Mouse (Mus musculus) kidney, adult 8-10 months (tissue): ENCODE measurements around the gene Dapk2.
A peak's percentile ranks its signal among the peaks of the same experiment; 100 is the strongest.

ENCODE experiments used
- DNase-seq, 2 experiments: peaks; one replicate each; pipeline ENCODE4 v3.0.0; 2022

Dapk2 gene

GRCm38 (mm10) chr9:66157958-66158830 lies at the start of gene Dapk2:
Gene Dapk2, plus strand, starts transcription at chr9:66158223.
- peak; percentile 86 to 89 for DNase-seq

- DNase-seq: peak; percentile 56 to 65
Observed at GRCm38 (mm10) chr9:66109574-66109973, 48.4 kb upstream of the Dapk2 start.

- peak in 1 of 2 experiments; percentile 33 for DNase-seq
Observed at GRCm38 (mm10) chr9:66110126-66110525, 47.9 kb upstream of the Dapk2 start.

DNA sequence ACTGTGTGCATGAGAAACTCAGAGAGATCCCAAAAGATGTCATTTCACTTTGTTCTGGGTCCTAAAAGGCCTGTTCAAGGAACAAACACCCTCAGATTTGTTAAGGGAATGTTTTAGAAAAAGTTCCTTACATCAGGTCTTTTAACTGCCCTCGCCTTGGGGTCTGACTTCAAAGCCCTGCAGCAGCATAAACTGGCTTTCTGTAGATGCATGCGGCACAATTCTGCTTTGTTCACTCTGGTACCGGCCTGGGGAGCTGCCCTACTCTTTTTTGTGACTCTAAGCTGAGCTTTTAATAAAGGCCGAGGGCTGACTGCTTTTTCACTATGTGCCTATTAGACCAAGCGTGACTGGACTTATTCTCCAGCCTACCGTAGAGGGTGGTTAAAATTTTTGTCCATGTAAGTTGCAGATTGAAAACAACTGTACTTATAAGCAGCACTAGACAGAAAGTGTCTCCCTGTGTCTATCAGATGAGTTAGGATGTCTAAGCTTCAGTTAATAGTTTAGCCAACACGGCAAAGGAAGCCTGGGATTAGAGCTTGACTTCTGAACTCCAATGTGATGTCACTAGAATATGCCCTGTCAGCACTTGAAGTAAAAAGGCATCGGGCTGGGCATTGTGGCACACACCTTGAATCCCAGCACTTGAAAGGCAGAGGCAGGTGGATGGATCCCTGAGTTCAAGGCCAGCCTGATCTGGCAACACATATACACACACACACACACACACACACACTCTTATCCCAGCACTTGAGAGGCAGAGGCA lies 47.2 kb upstream of the Dapk2 start:
- DNase-seq: peak; percentile 55 to 75

DNA sequence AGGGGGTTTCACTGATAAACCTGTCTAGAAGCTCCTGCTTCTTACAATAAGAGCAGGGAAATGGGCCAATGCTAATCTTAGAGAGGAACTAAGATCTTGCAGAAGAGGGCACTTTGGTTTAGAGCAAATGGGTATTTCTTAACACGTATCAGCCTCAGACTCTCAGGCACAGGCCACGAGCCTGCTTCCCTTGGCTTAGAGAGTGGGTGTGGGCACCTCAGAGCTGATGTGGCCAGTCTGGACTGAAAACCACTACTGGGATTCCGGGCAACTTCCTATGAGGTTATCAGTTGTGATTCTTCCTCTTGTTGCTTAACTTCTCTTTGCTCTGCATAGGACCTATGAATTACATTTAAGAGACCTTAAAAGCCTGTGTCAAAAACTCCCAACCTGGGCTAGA lies 43.7 kb upstream of the Dapk2 start:
- DNase-seq: no peak

- no peak for DNase-seq
Observed at GRCm38 (mm10) chr9:66116890-66117289, 41.1 kb upstream of the Dapk2 start.

DNA sequence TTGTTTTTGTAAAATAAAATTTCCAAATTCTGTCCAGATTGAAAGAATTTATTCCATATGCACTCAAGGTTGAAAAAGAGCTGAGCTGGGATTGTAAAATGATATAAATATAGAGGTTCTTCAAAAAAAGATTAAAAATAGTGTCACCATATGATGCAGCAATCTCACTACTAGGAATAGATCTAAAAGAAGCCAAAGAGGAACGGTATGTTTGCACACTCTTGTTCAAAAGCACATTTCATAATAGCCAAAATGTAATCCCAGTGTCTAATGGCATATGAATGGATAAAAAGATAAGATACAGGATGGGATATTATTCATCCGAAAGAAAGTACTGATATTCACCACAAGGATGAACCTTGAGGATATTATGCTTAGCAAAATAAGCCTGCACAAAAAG lies 38.5 kb upstream of the Dapk2 start:
- DNase-seq: no peak

DNA sequence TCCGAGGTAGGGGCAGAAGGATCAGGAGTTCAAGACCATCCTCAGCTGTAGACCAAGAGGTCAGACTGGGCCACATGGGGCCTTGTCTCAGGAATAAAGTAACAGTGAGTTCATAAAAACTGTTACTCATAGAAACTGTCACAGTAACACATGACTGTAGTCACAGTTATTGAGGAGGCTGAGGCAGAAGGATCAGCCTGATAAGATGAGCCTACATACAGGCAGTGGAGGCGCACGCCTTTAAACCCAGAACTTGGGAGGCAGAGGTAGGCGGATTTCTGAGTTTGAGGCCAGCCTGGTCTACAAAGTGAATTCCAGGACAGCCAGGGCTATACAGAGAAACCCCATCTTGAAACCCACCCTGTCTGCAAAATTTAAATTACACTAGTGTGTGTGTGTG lies 37.9 kb upstream of the Dapk2 start:
- no peak for DNase-seq

GRCm38 (mm10) chr9:66120945-66121344 lies 37.1 kb upstream of the Dapk2 start:
- DNase-seq: no peak

- no peak for DNase-seq
Observed at GRCm38 (mm10) chr9:66121421-66121820, 36.6 kb upstream of the Dapk2 start.

- no peak for DNase-seq
Observed at GRCm38 (mm10) chr9:66123648-66124047, 34.4 kb upstream of the Dapk2 start.

- DNase-seq: peak; percentile 30 to 31
Observed at GRCm38 (mm10) chr9:66124111-66124531, 33.9 kb upstream of the Dapk2 start.

GRCm38 (mm10) chr9:66124681-66125542 lies 33.1 kb upstream of the Dapk2 start:
- peak; percentile 98 to 99 for DNase-seq

GRCm38 (mm10) chr9:66125543-66126455 lies 32.2 kb upstream of the Dapk2 start:
- peak in 1 of 2 experiments; percentile 22 for DNase-seq

DNA sequence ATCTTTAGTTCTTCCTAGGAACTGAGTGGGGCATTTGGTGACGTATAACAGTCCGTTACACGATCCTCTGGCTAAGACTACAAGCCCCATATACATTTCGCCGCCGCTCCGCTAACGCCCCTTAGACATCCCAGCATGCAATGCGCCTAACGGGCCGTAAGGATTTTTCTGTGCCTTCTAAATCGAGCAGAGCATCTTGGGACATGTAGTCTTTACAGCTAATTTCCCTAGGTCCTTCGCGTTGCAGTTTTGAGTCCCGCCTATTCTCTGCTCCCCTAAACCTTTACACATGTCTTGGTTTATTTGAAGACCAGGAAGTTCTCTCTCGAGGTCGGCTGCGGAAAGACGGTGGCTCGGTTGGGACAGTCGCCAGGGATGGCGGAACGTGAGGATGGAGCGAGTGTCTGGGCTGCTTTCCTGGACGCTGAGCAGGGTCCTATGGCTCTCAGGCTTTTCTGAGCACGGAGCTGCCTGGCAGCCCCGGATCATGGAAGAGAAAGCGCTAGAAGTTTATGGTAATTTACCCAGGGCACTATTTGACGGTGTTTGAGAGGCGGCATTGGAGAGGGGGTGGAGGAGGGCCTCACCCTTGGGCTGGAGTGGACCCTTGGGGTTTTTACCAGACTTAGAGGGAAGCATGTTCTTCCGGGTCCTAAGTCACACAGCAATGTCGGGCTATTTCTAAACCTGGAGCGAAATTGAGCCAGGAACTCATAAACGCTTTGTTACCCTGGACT lies 31.4 kb upstream of the Dapk2 start, which contains the start of the genes Snx1 and Ciao2a:
Gene Snx1 (minus strand): TSS at position 132 of the 737 bp plus-strand sequence.
Gene Ciao2a (plus strand): TSS at position 156 of the 737 bp plus-strand sequence.
- peak; percentile 96 to 97 for DNase-seq

- DNase-seq: no peak
Observed at GRCm38 (mm10) chr9:66127193-66127546, 30.9 kb upstream of the Dapk2 start.

- DNase-seq: no peak
Observed at GRCm38 (mm10) chr9:66127884-66128283, 30.1 kb upstream of the Dapk2 start.

GRCm38 (mm10) chr9:66131466-66131865 lies 26.6 kb upstream of the Dapk2 start:
- no peak for DNase-seq

- peak in 1 of 2 experiments; percentile 27 for DNase-seq
Observed at GRCm38 (mm10) chr9:66135967-66136366, 22.1 kb upstream of the Dapk2 start.

GRCm38 (mm10) chr9:66138193-66138592 lies 19.8 kb upstream of the Dapk2 start:
- no peak for DNase-seq

GRCm38 (mm10) chr9:66142265-66142664 lies 15.8 kb upstream of the Dapk2 start:
- DNase-seq: no peak
